Mouse (Mus musculus) liver, adult 2 months (tissue): ENCODE data around the gene Faim. TPM values are rescaled to one million over a fixed set of nuclear protein-coding genes. Genes with fewer than 3 reads are reported as not detected.

Experiments used
- DNase-seq: peaks from one replicate; pipeline ENCODE4 v3.0.0-alpha.2; 2011; ENCODE audit warnings: low read depth, low spot score; ENCODE audit errors: extremely low read depth
- H3K27ac ChIP-seq: fragments of 200-500 bp; replicated peaks from 2 replicates; pipeline ENCODE4 v1.5.1; 2012; ENCODE audit warnings: low read depth, mild to moderate bottlenecking, control low read depth, inconsistent platforms, low read length; ENCODE audit not compliant: insufficient read depth
- H3K27me3 ChIP-seq: fragments of 200-500 bp; 2 replicates; pipeline ENCODE4 v1.6.1; 2012; ENCODE audit warnings: mild to moderate bottlenecking, moderate library complexity, low read length, inconsistent platforms; ENCODE audit not compliant: control insufficient read depth, insufficient read depth
- H3K36me3 ChIP-seq: fragments of 200-500 bp; 2 replicates; pipeline ENCODE4 v1.6.1; 2012; ENCODE audit warnings: low read length, inconsistent platforms; ENCODE audit not compliant: control insufficient read depth, insufficient read depth
- H3K4me1 ChIP-seq: fragments of 200-500 bp; 2 replicates; pipeline ENCODE4 v1.6.1; 2011; ENCODE audit warnings: low read length; ENCODE audit not compliant: control insufficient read depth, insufficient read depth
- H3K4me3 ChIP-seq: fragments of 200-500 bp; 2 replicates; pipeline ENCODE4 v1.5.1; 2011; ENCODE audit warnings: low read depth, mild to moderate bottlenecking, control low read depth, low read length, moderate library complexity; ENCODE audit not compliant: insufficient read depth
- H3K79me2 ChIP-seq: fragments of 200-500 bp; 2 replicates; pipeline ENCODE4 v1.6.1; 2012; ENCODE audit warnings: inconsistent platforms, mild to moderate bottlenecking, low read length, moderate library complexity; ENCODE audit not compliant: control insufficient read depth, insufficient read depth
- H3K9ac ChIP-seq: fragments of 200-500 bp; 2 replicates; pipeline ENCODE4 v1.6.1; 2012; ENCODE audit warnings: low read depth, mild to moderate bottlenecking, control low read depth, inconsistent platforms, low read length
- CTCF ChIP-seq: fragments of 200-500 bp; IDR thresholded peaks from 2 replicates; pipeline ENCODE4 v1.5.1; 2011; ENCODE audit warnings: low read depth, low read length, control low read depth
- POLR2A ChIP-seq: fragments of 200-500 bp; IDR thresholded peaks from 2 replicates; pipeline ENCODE4 v1.6.1; 2011; ENCODE audit warnings: low read length, control low read depth; ENCODE audit not compliant: insufficient read depth; ENCODE audit errors: extremely low read depth
- WGBS: fragments of 180-500 bp; shearing (Covaris S2); methylation state at CpG from one replicate; pipeline ENCODE4 v1.1.7; 2018; 5-methylcytosine and 5-hydroxymethylcytosine counted together
- polyA plus RNA-seq: library from polyadenylated mRNA; depleted of rRNA; stranded (reverse); fragments of >200 nt; gene quantifications from 2 replicates; pipeline ENCODE4 v1.2.3, GENCODE M21; 2012
- total RNA-seq: library from RNA; depleted of rRNA; stranded (reverse); fragments of >200 nt; gene quantifications from 2 replicates; pipeline ENCODE4 v1.2.3, GENCODE M21; 2014

The Faim gene
- total and polyA plus RNA-seq, 2 experiments, result 2.3 to 10.9 TPM

DNA sequence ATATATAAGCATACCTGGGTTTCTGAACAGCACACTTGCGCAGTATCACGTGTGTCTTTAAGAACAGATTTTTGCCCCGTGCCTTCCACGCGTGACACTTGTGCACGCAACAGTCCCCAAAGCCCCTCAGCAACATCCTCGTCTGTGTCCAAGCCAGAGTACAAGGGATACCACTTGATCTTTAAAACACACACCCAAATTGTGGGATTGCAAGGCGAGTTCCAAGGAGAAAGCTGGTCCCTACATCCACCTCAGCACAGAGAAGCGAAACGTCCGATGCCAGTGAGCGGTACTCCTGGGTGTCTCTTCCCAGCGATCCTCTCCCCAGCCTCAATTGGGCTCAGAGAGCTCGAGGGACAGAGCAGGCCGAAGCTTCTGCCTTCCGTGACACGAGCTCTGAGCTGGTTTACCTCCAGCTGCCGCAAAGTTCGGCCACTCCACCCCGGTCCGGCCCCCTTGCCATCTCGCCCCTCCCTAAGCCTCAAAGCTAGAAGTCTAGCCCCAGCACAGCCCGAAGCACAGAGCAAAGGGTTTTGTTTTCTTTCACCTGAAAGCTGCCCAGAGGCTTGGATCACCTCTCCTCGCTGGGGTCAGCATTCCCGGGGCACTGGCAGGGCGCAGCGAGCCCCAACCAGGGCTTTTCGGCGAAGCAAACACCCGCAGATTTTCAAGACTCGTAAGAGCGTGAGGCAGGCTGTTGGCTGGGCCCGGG, 31.6 kb upstream of the Faim start:
- no peak for DNase-seq
- Histone ChIP-seq H3K79me2 (no peaks in the 10 kb centered on the region), H3K9ac (no peak overlapping the region), H3K36me3 (no peaks in the 10 kb centered on the region), H3K4me3 (peak overlapping the region; percentile 6; the same call in 1 of the 2 replicates), H3K27me3 (peaks cover 52% of the 10 kb centered on the region), H3K27ac (no peak overlapping the region), H3K4me1 (no peaks in the 10 kb centered on the region)
- 4% methylated on average over 33 of the region's 33 CpGs for WGBS
- TF ChIP-seq POLR2A (no peak), CTCF (no peak)

DNA sequence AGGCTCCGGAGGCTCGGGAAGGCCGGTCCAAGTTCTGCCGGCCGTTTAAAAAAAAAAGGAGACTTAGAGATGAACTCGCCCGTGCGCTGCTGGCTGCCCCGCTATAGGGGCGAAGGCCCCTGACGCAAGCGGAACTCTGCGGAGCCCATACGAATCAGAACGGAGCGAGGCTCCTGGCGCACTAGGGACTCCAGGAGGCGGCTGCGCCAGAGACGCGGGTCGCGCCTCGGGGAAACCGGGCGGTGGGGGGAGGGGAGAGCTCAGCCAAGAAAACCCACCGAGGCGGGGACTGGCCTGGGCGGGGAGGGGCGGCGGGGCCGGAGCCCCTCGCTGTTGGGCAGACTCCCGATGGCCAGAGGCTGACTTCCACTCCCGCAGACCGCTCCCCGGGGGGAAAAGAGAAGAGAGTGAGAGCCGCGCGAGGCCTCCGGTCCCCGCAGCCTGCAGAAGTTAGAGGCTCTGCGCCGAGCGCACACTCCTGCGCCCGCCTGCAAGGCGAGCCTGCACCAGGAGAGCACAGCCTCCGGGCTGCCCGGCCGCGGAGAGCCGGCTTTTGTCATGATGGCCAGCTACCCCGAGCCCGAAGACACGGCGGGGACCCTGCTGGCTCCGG, 31.0 kb upstream of the Faim start, which contains the start of gene Foxl2:
Gene Foxl2, plus strand, starts transcription at position 186 of the 613 bp plus-strand sequence.
- WGBS, result 2% methylated on average over 58 of the region's 58 CpGs
- Histone ChIP-seq H3K9ac (no peak within 1 kb of the TSS), H3K27me3 (peaks cover 54% of the 10 kb centered on the region), H3K79me2 (no peaks in the 10 kb centered on the region), H3K27ac (no peak within 1 kb of the TSS), H3K4me1 (no peaks in the 10 kb centered on the region), H3K36me3 (no peaks in the 10 kb centered on the region), H3K4me3 (peak within 1 kb of the TSS; percentile 36; the same call in 1 of the 2 replicates)
- TF ChIP-seq CTCF (no peak), POLR2A (no peak)
- DNase-seq, result no peak

DNA sequence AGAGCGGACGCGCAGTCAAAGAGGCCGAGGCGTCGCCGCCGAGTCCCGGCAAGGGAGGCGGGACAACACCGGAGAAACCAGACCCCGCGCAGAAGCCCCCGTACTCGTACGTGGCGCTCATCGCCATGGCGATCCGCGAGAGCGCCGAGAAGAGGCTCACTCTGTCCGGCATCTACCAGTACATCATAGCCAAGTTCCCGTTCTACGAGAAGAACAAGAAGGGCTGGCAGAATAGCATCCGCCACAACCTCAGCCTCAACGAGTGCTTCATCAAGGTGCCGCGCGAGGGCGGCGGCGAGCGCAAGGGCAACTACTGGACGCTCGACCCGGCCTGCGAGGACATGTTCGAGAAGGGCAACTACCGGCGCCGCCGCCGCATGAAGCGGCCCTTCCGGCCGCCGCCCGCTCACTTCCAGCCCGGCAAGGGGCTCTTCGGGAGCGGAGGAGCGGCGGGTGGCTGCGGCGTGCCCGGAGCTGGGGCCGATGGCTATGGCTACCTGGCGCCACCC, 30.4 kb upstream of the Faim start:
- Histone ChIP-seq H3K9ac (no peak overlapping the region), H3K36me3 (no peaks in the 10 kb centered on the region), H3K4me1 (no peaks in the 10 kb centered on the region), H3K27me3 (peaks cover 55% of the 10 kb centered on the region), H3K4me3 (peak overlapping the region; percentile 36; the same call in 1 of the 2 replicates), H3K27ac (no peak overlapping the region), H3K79me2 (no peaks in the 10 kb centered on the region)
- 2% methylated on average over 60 of the region's 60 CpGs for WGBS
- no peak for TF ChIP-seq CTCF
- TF ChIP-seq POLR2A, result no peak
- peak; percentile 17 for DNase-seq

DNA sequence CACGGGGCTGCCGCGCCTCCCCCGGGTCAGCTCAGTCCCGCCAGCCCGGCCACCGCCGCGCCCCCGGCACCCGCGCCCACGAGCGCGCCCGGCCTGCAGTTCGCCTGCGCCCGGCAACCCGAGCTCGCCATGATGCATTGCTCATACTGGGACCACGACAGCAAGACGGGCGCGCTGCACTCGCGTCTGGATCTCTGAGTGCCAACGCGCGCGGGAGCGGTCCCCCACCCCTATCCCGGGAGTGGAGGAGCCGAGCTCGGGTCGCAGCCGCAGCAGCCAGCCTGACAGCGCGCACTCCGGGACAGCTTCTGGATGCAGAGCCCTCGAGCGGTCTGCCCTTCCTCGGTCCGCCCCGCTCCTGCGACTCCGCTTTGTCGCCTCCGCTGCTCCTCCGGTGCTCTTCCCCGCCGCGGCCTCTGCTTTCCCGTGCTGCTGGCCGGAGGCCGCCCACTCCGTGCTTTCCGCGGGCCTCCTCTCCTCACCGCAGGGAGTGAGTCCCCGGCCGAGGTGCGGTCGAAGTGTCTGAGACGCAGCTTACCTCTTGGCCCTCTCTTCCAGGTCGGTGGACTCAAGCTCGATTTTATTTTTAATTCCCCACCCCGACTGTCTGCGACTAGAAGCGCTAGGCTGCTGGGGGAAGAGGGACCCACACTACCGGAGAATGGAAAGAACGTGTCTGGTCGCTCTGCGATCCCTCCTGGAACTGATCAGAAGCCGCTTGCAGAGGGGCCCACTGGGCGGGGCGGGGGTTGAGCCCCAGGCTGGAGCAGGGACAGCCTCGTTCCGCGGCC, 29.4 kb upstream of the Faim start:
- no peak overlapping the region for H3K9ac ChIP-seq
- H3K27ac ChIP-seq, result no peak overlapping the region
- 2% methylated on average over 80 of the region's 80 CpGs for WGBS
- no peaks in the 10 kb centered on the region for H3K36me3 ChIP-seq
- DNase-seq, result no peak
- TF ChIP-seq CTCF, result no peak
- no peak for TF ChIP-seq POLR2A
- H3K79me2 ChIP-seq, result no peaks in the 10 kb centered on the region
- H3K4me1 ChIP-seq, result no peaks in the 10 kb centered on the region
- peaks cover 52% of the 10 kb centered on the region for H3K27me3 ChIP-seq
- peak overlapping the region; percentile 36; the same call in 1 of the 2 replicates for H3K4me3 ChIP-seq

DNA sequence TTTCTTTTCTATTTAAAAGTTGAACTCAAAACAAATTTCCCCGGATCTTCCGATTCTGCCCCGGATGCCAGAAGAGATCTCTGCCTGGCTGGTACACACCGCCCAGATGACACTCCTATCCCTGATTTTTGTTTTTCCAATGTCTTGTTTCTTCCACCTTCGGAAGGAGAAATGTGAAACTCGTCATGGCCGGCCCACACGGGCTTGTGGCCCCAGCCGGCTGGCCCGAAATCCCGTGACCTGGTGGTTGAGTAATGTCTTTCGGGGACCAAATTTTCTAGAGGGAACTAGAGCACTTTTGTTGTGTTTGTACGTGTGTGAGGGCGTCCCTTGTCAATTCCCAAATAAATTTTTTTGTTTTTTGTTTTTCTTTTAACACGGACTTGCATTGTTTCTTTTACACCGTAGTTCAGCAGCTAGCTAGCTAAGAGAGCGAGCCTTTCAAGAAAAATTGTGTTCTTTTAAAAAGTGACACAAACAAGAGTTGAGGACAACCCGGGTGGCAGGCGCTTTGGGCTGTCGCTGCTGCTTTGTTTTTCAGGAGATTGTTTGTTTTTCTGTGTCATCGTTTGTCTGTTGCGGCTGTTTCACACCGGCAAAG, 28.3 kb upstream of the Faim start:
- Histone ChIP-seq H3K36me3 (no peaks in the 10 kb centered on the region), H3K79me2 (no peaks in the 10 kb centered on the region), H3K4me1 (no peaks in the 10 kb centered on the region), H3K27me3 (peaks cover 52% of the 10 kb centered on the region), H3K27ac (no peak overlapping the region), H3K4me3 (no peak overlapping the region), H3K9ac (no peak overlapping the region)
- 5% methylated on average over 23 of the region's 23 CpGs for WGBS
- DNase-seq, result peak; percentile 6
- TF ChIP-seq CTCF, result no peak
- TF ChIP-seq POLR2A, result no peak
